Mouse (Mus musculus) neural tube, embryonic 15.5 days (tissue): ENCODE measurements at regions not wholly inside any gene's neighbourhood (a gene's known extent, or its start where the extent isn't known, plus 50 kb on each side); places are given as distances from the start of the nearest gene placed in this dataset.
A peak's percentile ranks its signal among the peaks of the same experiment; 100 is the strongest.
"Not testable (repeated sequence)": the region's sequence is repeated elsewhere in the genome, so short reads cannot be mapped to it uniquely, and the experiment has no call there.

Source experiments
- ATAC-seq: fragments of 200-750 bp; cut with Nextera tagmentation; 2 replicates; pipeline ENCODE4 v1.8.0; 2017; ENCODE audit warnings: mild to moderate bottlenecking, moderate TSS enrichment, moderate library complexity; ENCODE audit not compliant: low FRiP score
- H3K27ac ChIP-seq: fragments of 300-500 bp; sonication (generic); replicated peaks from 2 replicates; pipeline ENCODE4 v1.5.1; 2015; ENCODE audit warnings: mild to moderate bottlenecking, inconsistent platforms
- H3K27me3 ChIP-seq: fragments of 300-500 bp; sonication (generic); replicated peaks from 2 replicates; pipeline ENCODE4 v1.6.1; 2015; ENCODE audit warnings: inconsistent platforms
- H3K36me3 ChIP-seq: fragments of 300-500 bp; sonication (generic); 2 replicates; pipeline ENCODE4 v1.6.1; 2015; ENCODE audit warnings: inconsistent platforms
- H3K4me1 ChIP-seq: fragments of 300-500 bp; sonication (generic); 2 replicates; pipeline ENCODE4 v1.6.1; 2015; ENCODE audit warnings: inconsistent platforms
- H3K4me2 ChIP-seq: fragments of 300-500 bp; sonication (generic); 2 replicates; pipeline ENCODE4 v1.6.1; 2015; ENCODE audit warnings: inconsistent platforms, mild to moderate bottlenecking, moderate library complexity
- H3K4me3 ChIP-seq: fragments of 300-500 bp; sonication (generic); replicated peaks from 2 replicates; pipeline ENCODE4 v1.5.1; 2015; ENCODE audit warnings: mild to moderate bottlenecking, inconsistent platforms
- H3K9ac ChIP-seq: fragments of 300-500 bp; sonication (generic); replicated peaks from 2 replicates; pipeline ENCODE4 v1.6.1; 2015; ENCODE audit warnings: mild to moderate bottlenecking, inconsistent platforms
- H3K9me3 ChIP-seq: fragments of 300-500 bp; sonication (generic); replicated peaks from 2 replicates; pipeline ENCODE4 v1.6.1; 2016; ENCODE audit warnings: inconsistent platforms
- WGBS: fragments of 180-500 bp; shearing (Covaris S2); methylation state at CpG from one replicate; pipeline ENCODE4 v1.1.7; 2015; ENCODE audit warnings: mixed read lengths; 5-methylcytosine and 5-hydroxymethylcytosine counted together

- no peak overlapping the region for H3K9ac ChIP-seq
- no peak overlapping the region for H3K4me2 ChIP-seq
- H3K36me3 ChIP-seq: no peaks in the 10 kb centered on the region
- no peak overlapping the region for H3K4me3 ChIP-seq
- no peak overlapping the region for H3K27ac ChIP-seq
- H3K9me3 ChIP-seq: 0 out of 2 replicates have a peak, but pooled peaks cover 3% of the 10 kb centered on the region
- no peak for ATAC-seq
- no peaks in the 10 kb centered on the region for H3K27me3 ChIP-seq
- peaks cover 18% of the 10 kb centered on the region for H3K4me1 ChIP-seq
- WGBS: 76% methylated on average over 7 of the region's 7 CpGs
Measured at GRCm38 (mm10) chr4:153631161-153631560, 148.6 kb upstream of the Ajap1 start.

GRCm38 (mm10) chr4:153632056-153632455, 149.4 kb upstream of the Ajap1 start:
- no peak for ATAC-seq
- Histone ChIP-seq H3K9me3 (0 out of 2 replicates have a peak, but pooled peaks cover 3% of the 10 kb centered on the region), H3K4me2 (no peak overlapping the region), H3K27me3 (no peaks in the 10 kb centered on the region), H3K9ac (no peak overlapping the region), H3K4me1 (peaks cover 18% of the 10 kb centered on the region), H3K36me3 (no peaks in the 10 kb centered on the region), H3K27ac (no peak overlapping the region), H3K4me3 (no peak overlapping the region)
- WGBS: 93% methylated on average over 5 of the region's 5 CpGs

GRCm38 (mm10) chr4:153632551-153632950, 149.9 kb upstream of the Ajap1 start:
- H3K36me3 ChIP-seq: no peaks in the 10 kb centered on the region
- peaks cover 18% of the 10 kb centered on the region for H3K4me1 ChIP-seq
- 0 out of 2 replicates have a peak, but pooled peaks cover 3% of the 10 kb centered on the region for H3K9me3 ChIP-seq
- H3K9ac ChIP-seq: no peak overlapping the region
- no peak overlapping the region for H3K27ac ChIP-seq
- H3K27me3 ChIP-seq: no peaks in the 10 kb centered on the region
- H3K4me3 ChIP-seq: no peak overlapping the region
- H3K4me2 ChIP-seq: no peak overlapping the region
- 85% methylated on average over 19 of the region's 19 CpGs for WGBS
- ATAC-seq: no peak

- Histone ChIP-seq H3K9me3 (0 out of 2 replicates have a peak, but pooled peaks cover 3% of the 10 kb centered on the region), H3K27ac (no peak overlapping the region; the same call in 1 of the 2 replicates), H3K4me3 (no peak overlapping the region), H3K4me2 (no peak overlapping the region), H3K4me1 (peaks cover 18% of the 10 kb centered on the region), H3K27me3 (no peaks in the 10 kb centered on the region), H3K36me3 (no peaks in the 10 kb centered on the region), H3K9ac (no peak overlapping the region)
- 6% methylated on average over 5 of the region's 5 CpGs for WGBS
- no peak for ATAC-seq
Measured at GRCm38 (mm10) chr4:153633260-153633659, 150.6 kb upstream of the Ajap1 start.

- no peak overlapping the region for H3K4me3 ChIP-seq
- no peak overlapping the region for H3K4me2 ChIP-seq
- no peaks in the 10 kb centered on the region for H3K27me3 ChIP-seq
- H3K36me3 ChIP-seq: no peaks in the 10 kb centered on the region
- H3K4me1 ChIP-seq: peaks cover 18% of the 10 kb centered on the region
- ATAC-seq: no peak
- 30% methylated on average over 15 of the region's 15 CpGs for WGBS
- H3K27ac ChIP-seq: no peak overlapping the region
- H3K9me3 ChIP-seq: 0 out of 2 replicates have a peak, but pooled peaks cover 3% of the 10 kb centered on the region
- no peak overlapping the region for H3K9ac ChIP-seq
Measured at GRCm38 (mm10) chr4:153634221-153634881, 151.7 kb upstream of the Ajap1 start.

GRCm38 (mm10) chr4:153637989-153638388, 155.4 kb upstream of the Ajap1 start:
- Histone ChIP-seq H3K4me3 (no peak overlapping the region), H3K4me1 (peaks cover 18% of the 10 kb centered on the region), H3K36me3 (no peaks in the 10 kb centered on the region), H3K4me2 (no peak overlapping the region), H3K27me3 (no peaks in the 10 kb centered on the region), H3K27ac (0 out of 2 replicates have a peak overlapping the region, but pooled peaks have one; percentile 15), H3K9me3 (no peaks in the 10 kb centered on the region), H3K9ac (no peak overlapping the region)
- WGBS: 0% methylated on average over 1 of the region's 1 CpGs
- no peak for ATAC-seq

- Histone ChIP-seq H3K27ac (no peak overlapping the region), H3K36me3 (no peaks in the 10 kb centered on the region), H3K4me2 (no peak overlapping the region), H3K4me3 (no peak overlapping the region), H3K9ac (no peak overlapping the region), H3K4me1 (peaks cover 20% of the 10 kb centered on the region), H3K9me3 (no peaks in the 10 kb centered on the region), H3K27me3 (no peaks in the 10 kb centered on the region)
- no peak for ATAC-seq
- 15% methylated on average over 5 of the region's 5 CpGs for WGBS
Measured at GRCm38 (mm10) chr4:153651849-153652248, 169.2 kb upstream of the Ajap1 start.

GRCm38 (mm10) chr4:153652841-153653240, 170.2 kb upstream of the Ajap1 start:
- no peak overlapping the region for H3K4me3 ChIP-seq
- 82% methylated on average over 11 of the region's 11 CpGs for WGBS
- H3K4me2 ChIP-seq: no peak overlapping the region
- H3K27ac ChIP-seq: no peak overlapping the region
- no peaks in the 10 kb centered on the region for H3K36me3 ChIP-seq
- no peak overlapping the region for H3K9ac ChIP-seq
- peaks cover 20% of the 10 kb centered on the region for H3K4me1 ChIP-seq
- H3K9me3 ChIP-seq: no peaks in the 10 kb centered on the region
- ATAC-seq: no peak
- H3K27me3 ChIP-seq: no peaks in the 10 kb centered on the region

- no peak for ATAC-seq
- 42% methylated on average over 7 of the region's 7 CpGs for WGBS
- H3K4me3 ChIP-seq: no peak overlapping the region
- no peaks in the 10 kb centered on the region for H3K36me3 ChIP-seq
- no peak overlapping the region for H3K9ac ChIP-seq
- H3K4me2 ChIP-seq: peak overlapping the region; percentile 17
- H3K27me3 ChIP-seq: no peaks in the 10 kb centered on the region
- peak overlapping the region; percentile 45 for H3K27ac ChIP-seq
- H3K4me1 ChIP-seq: peaks cover 15% of the 10 kb centered on the region
- no peaks in the 10 kb centered on the region for H3K9me3 ChIP-seq
Measured at GRCm38 (mm10) chr4:153662731-153663130, 180.1 kb upstream of the Ajap1 start.

GRCm38 (mm10) chr4:153666626-153667236, 184.1 kb upstream of the Ajap1 start:
- H3K36me3 ChIP-seq, H3K4me2 ChIP-seq, H3K27me3 ChIP-seq, H3K27ac ChIP-seq, H3K4me3 ChIP-seq, ATAC-seq, H3K9me3 ChIP-seq, H3K9ac ChIP-seq: not testable (repeated sequence)
- WGBS: 85% methylated on average over 6 of the region's 6 CpGs
- peaks cover 15% of the 10 kb centered on the region for H3K4me1 ChIP-seq

GRCm38 (mm10) chr4:153669070-153669469, 186.5 kb upstream of the Ajap1 start:
- H3K9ac ChIP-seq: no peak overlapping the region
- no peaks in the 10 kb centered on the region for H3K4me1 ChIP-seq
- no peaks in the 10 kb centered on the region for H3K36me3 ChIP-seq
- H3K9me3 ChIP-seq: no peaks in the 10 kb centered on the region
- no peak overlapping the region for H3K4me2 ChIP-seq
- 86% methylated on average over 4 of the region's 4 CpGs for WGBS
- no peak overlapping the region for H3K27ac ChIP-seq
- H3K4me3 ChIP-seq: no peak overlapping the region
- ATAC-seq: no peak
- no peaks in the 10 kb centered on the region for H3K27me3 ChIP-seq

GRCm38 (mm10) chr4:153670216-153670615, 187.6 kb upstream of the Ajap1 start:
- Histone ChIP-seq H3K36me3 (no peaks in the 10 kb centered on the region), H3K9me3 (no peaks in the 10 kb centered on the region), H3K4me2 (no peak overlapping the region), H3K9ac (no peak overlapping the region), H3K27me3 (no peaks in the 10 kb centered on the region), H3K27ac (no peak overlapping the region), H3K4me1 (no peaks in the 10 kb centered on the region), H3K4me3 (no peak overlapping the region)
- ATAC-seq: no peak
- WGBS: 93% methylated on average over 13 of the region's 13 CpGs
